Mouse (Mus musculus) kidney, adult 2 months (tissue): Measurements from ENCODE around the gene Pcgf5. TPM values are rescaled to one million over a fixed set of nuclear protein-coding genes. Genes with fewer than 3 reads are reported as not detected.

Experiments
- DNase-seq: peaks from one replicate; pipeline ENCODE4 v3.0.0; 2021
- H3K27ac ChIP-seq: fragments of 200-500 bp; 2 replicates; pipeline ENCODE4 v1.5.1; 2012; ENCODE audit warnings: low read depth, low read length, control low read depth, inconsistent platforms; ENCODE audit not compliant: insufficient read depth
- H3K27me3 ChIP-seq: fragments of 200-500 bp; replicated peaks from 2 replicates; pipeline ENCODE4 v1.6.1; 2012; ENCODE audit warnings: mild to moderate bottlenecking, moderate library complexity, low read length, inconsistent platforms; ENCODE audit not compliant: control insufficient read depth, insufficient read depth
- H3K36me3 ChIP-seq: fragments of 200-500 bp; 2 replicates; pipeline ENCODE4 v1.6.1; 2012; ENCODE audit warnings: mild to moderate bottlenecking, moderate library complexity, low read length, inconsistent platforms; ENCODE audit not compliant: control insufficient read depth, insufficient read depth
- H3K4me1 ChIP-seq: fragments of 200-500 bp; 2 replicates; pipeline ENCODE4 v1.6.1; 2011; ENCODE audit warnings: low read length; ENCODE audit not compliant: control insufficient read depth, insufficient read depth
- H3K4me3 ChIP-seq: fragments of 200-500 bp; 2 replicates; pipeline ENCODE4 v1.5.1; 2011; ENCODE audit warnings: mild to moderate bottlenecking, low read depth, low read length, control low read depth; ENCODE audit not compliant: insufficient read depth
- CTCF ChIP-seq: fragments of 200-500 bp; conservative IDR thresholded peaks from 2 replicates; pipeline ENCODE4 v1.5.1; 2011; ENCODE audit warnings: low read depth, mild to moderate bottlenecking, control low read depth, low read length, moderate library complexity, mixed read lengths; ENCODE audit not compliant: insufficient read depth, insufficient read length
- POLR2A ChIP-seq: fragments of 200-500 bp; IDR thresholded peaks from one replicate; pipeline ENCODE4 v1.6.1; 2011; ENCODE audit warnings: low read depth, low read length, control low read depth
- WGBS: fragments of 180-500 bp; shearing (Covaris S2); methylation state at CpG from one replicate; pipeline ENCODE4 v1.1.7; 2018; 5-methylcytosine and 5-hydroxymethylcytosine counted together
- polyA plus RNA-seq: library from polyadenylated mRNA; depleted of rRNA; stranded (reverse); fragments of >200 nt; gene quantifications from 2 replicates; pipeline ENCODE4 v1.2.3, GENCODE M21; 2012

Pcgf5 gene
- polyA plus RNA-seq, 1 experiment: 10.6 TPM

GRCm38 (mm10) chr19:36409861-36410392 is 61.8 kb downstream of the Pcgf5 start:
- no peaks in the 10 kb centered on the region for H3K36me3 ChIP-seq
- H3K27ac ChIP-seq: no peak overlapping the region
- DNase-seq: no peak
- H3K4me3 ChIP-seq: peak overlapping the region; percentile 77
- H3K27me3 ChIP-seq: no peaks in the 10 kb centered on the region
- peaks cover 7% of the 10 kb centered on the region; the same call in 1 of the 2 replicates for H3K4me1 ChIP-seq
- TF ChIP-seq CTCF (no peak), POLR2A (no peak)
- 3% methylated on average over 74 of the region's 82 CpGs for WGBS

- Histone ChIP-seq H3K4me1 (no peaks in the 10 kb centered on the region), H3K4me3 (no peak overlapping the region), H3K27ac (no peak overlapping the region), H3K27me3 (no peaks in the 10 kb centered on the region), H3K36me3 (no peaks in the 10 kb centered on the region)
- TF ChIP-seq CTCF: no peak
- DNase-seq: no peak
Observed at GRCm38 (mm10) chr19:36419885-36420284, 71.8 kb downstream of the Pcgf5 start.

GRCm38 (mm10) chr19:36427195-36427876 is 79.2 kb downstream of the Pcgf5 start:
- DNase-seq: no peak
- TF ChIP-seq POLR2A (no peak), CTCF (no peak)
- Histone ChIP-seq H3K36me3 (no peaks in the 10 kb centered on the region), H3K4me1 (no peaks in the 10 kb centered on the region), H3K4me3 (no peak overlapping the region), H3K27me3 (no peaks in the 10 kb centered on the region), H3K27ac (no peak overlapping the region)
- WGBS: 96% methylated on average over 7 of the region's 7 CpGs

GRCm38 (mm10) chr19:36428116-36428515 is 80.0 kb downstream of the Pcgf5 start:
- Histone ChIP-seq H3K27me3 (no peaks in the 10 kb centered on the region), H3K4me3 (no peak overlapping the region), H3K36me3 (no peaks in the 10 kb centered on the region), H3K27ac (no peak overlapping the region), H3K4me1 (no peaks in the 10 kb centered on the region)
- WGBS: 94% methylated on average over 4 of the region's 4 CpGs
- TF ChIP-seq POLR2A (no peak), CTCF (no peak)
- no peak for DNase-seq

- no peak for DNase-seq
- Histone ChIP-seq H3K4me3 (no peak overlapping the region), H3K27ac (no peak overlapping the region), H3K27me3 (no peaks in the 10 kb centered on the region), H3K36me3 (no peaks in the 10 kb centered on the region), H3K4me1 (no peaks in the 10 kb centered on the region)
- 96% methylated on average over 1 of the region's 1 CpGs for WGBS
- no peak for TF ChIP-seq CTCF
- no peak for TF ChIP-seq POLR2A
Observed at GRCm38 (mm10) chr19:36429354-36429753, 81.2 kb downstream of the Pcgf5 start.

GRCm38 (mm10) chr19:36433161-36433560 is 85.1 kb downstream of the Pcgf5 start:
- Histone ChIP-seq H3K36me3 (no peaks in the 10 kb centered on the region; the same call in 1 of the 2 replicates), H3K27me3 (no peaks in the 10 kb centered on the region), H3K4me3 (no peak overlapping the region), H3K27ac (no peak overlapping the region), H3K4me1 (no peaks in the 10 kb centered on the region)
- no peak for TF ChIP-seq CTCF
- DNase-seq: no peak
- 95% methylated on average over 3 of the region's 3 CpGs for WGBS

GRCm38 (mm10) chr19:36439894-36440714 is 92.0 kb downstream of the Pcgf5 start:
- H3K36me3 ChIP-seq: no peaks in the 10 kb centered on the region; the same call in 1 of the 2 replicates
- TF ChIP-seq POLR2A (no peak), CTCF (peak; percentile 77)
- no peak overlapping the region for H3K4me3 ChIP-seq
- DNase-seq: peak; percentile 47
- no peak overlapping the region for H3K27ac ChIP-seq
- H3K27me3 ChIP-seq: no peaks in the 10 kb centered on the region
- WGBS: 57% methylated on average over 9 of the region's 9 CpGs
- no peaks in the 10 kb centered on the region for H3K4me1 ChIP-seq
